Mouse (Mus musculus) layer of hippocampus, adult 8-10 months (tissue): ENCODE data around the gene Ddah2. TPM values are rescaled to one million over a fixed set of nuclear protein-coding genes. Genes with fewer than 3 reads are reported as not detected.
"Not testable (repeated sequence)": the region's sequence is repeated elsewhere in the genome, so short reads cannot be mapped to it uniquely, and the experiment has no call there.

Experiments
- DNase-seq, 2 experiments: peaks; one replicate each; pipeline ENCODE4 v3.0.0; 2022; ENCODE audit warnings: low spot score in 2 of 2
- total RNA-seq, 4 experiments: library from RNA; stranded (reverse); gene quantifications; 2 replicates each; pipeline ENCODE4 v1.2.4; 2022

The Ddah2 gene
- total RNA-seq, 4 experiments from 2014 or later: 8.8 to 20.3 (median 14.9) TPM

DNA sequence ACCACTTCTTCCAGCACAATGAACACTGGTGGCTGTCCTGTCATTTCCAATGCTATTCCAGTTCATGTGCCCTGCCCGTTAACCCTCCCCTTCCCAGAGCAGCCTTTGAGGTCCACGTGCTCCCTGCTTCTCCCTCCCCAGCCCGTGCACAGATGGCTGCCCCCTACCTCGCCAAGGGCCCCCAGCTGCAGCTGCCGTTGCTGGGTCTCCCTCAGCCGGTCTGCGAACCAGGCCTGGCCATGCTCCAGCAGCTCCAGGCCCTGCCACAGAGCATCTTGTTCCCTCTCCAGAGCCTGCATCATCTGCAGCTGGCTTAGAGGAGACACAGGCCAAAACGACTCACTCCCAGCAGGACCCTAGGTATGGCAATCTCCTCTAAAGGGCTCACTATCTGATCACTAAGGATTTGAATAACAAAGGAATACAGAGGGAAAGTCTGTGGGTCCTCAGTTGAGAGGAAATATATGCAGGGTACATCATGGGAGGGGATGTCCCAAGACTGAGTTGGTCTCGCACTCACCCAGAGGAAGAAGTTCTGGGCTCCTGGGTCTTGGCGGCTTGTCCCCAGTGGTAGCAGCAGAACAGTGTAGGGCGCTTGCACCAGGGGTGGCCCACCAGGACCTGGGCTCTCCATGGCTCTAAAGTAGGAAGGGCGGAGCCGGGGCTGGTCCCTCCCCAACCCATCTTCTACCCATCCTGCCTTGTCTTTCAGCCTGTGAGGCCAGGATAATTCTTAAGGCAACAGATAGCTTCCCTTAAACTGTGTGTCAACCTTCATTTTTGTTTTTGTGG is 31.4 kb upstream of the Ddah2 start, which contains the start of gene Sapcd1:
TSS of gene Sapcd1 (minus strand) at position 740 of the 792 bp plus-strand sequence.
- DNase-seq: peak in 1 of 2 experiments; percentile 38

DNA sequence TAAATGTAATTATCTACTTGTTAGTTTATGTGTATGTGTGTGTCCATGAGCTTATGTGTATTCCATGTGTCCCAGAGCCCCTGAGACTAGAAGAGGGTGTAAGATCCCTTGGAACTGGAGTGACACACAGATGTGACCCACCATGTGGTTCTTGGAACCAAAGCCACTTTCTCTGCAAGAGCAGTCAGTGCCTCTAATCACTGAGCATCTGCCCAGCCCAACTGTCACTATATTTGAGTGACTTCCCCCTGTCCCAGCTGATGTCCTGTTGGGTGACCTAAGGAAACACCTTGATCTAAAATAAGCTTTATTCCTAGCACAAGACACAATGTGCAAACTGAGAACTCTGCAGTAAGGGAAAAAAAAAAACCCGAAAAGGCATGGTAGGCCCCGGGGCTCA is 30.5 kb upstream of the Ddah2 start:
- no peak for DNase-seq

DNA sequence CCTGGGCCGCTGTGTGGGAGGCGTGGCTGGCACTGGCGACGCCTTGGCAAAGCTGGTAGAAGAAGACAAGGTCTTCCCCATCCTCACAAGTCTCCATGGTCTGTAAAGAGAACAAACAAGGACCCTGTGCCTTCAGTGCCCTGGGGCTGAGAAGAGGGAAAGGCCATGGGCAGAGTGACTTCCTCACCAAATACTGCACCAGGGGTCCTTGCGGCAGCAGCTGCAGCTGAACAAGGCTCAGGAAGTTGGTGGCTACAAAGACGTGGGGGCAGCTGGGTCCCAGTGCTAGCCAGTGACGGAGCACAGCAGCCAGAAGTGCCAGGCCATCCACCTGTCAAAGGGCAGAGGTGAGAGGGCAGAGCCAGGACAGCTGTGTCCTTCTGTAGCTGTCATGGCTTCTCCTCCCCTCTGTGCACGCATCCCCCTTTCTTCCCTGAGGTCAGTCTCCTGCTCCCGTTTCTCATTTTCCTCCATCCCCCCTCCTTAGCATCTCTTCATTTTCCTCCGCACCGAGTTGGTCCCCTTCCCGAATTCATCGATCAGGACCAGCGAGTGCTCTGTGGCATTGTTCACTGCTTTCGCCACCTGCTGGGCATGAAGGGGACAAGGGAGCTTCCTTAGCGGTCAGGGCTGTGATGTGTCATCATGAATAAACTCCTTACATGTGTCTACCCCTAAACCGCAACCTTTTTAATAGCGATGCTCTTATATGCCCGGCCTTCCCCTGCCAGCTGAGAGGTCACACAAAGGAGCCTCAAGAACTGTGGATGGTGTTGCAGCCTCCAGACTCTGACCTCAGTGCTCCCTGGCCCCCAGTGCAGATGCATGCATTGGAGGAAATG is 28.9 kb upstream of the Ddah2 start:
- no peak for DNase-seq

DNA sequence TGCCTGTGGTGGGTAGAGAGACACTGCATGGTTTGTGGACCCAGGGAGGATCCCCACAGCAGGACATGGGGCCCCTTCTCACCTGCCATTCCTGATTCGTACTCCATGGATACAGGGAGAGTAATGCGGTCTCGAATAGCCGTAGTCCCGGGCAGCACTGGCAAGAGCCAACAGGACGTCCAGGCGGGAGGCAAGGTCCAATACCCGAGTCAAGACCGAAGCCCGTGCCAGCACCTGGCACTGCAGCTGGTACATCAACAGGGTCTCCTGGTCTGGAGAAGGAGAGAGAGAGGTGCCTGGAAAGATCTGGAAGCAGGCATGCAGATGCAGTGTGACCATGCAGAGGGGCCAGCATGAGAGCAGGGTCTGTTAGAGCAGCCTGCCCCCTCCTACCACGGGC is 27.6 kb upstream of the Ddah2 start:
- no peak for DNase-seq

DNA sequence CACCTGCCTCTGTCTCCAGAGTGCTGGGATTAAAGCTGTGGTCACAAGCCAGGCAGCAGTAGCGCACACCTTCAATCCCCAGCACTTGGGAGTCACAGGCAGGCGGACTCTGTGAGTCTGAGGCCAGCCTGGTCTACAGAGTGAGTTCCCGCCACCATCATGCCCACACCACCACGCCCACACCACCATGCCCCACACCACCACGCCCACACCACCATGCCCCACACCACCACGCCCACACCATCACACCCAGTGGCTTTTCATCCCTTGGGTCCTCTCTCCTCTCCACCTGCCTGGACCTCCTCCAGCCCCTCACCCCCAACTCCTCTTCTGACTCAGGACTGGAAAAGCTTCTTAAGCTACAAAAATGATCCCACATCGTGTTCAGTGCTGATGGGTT is 27.0 kb upstream of the Ddah2 start:
- no peak for DNase-seq

DNA sequence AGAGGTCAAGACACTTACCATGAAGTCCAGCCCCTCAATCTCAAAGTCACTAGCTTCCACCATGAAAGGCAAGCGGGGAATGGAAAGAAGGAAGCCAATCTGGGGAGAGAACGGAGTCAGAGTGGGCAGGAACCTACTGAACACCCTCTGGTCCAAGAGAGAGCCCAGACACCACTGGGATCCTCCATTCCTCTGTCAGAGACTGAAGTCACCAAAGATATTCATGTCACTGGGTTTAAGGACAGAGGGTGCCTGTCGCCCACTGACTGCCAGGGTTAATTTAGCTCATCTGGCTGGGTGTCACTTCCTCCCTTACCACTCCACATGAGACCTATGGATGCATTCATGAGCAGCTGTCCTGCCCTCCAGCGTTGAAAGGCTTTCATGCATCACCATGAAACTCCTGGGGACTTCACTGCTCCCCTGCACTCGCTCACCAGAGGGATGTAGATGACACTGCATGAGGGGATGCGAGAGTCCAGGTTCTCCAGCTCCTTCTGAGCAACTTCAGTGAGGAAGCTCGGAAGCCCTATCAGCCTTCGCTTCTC is 26.4 kb upstream of the Ddah2 start:
- no peak for DNase-seq

DNA sequence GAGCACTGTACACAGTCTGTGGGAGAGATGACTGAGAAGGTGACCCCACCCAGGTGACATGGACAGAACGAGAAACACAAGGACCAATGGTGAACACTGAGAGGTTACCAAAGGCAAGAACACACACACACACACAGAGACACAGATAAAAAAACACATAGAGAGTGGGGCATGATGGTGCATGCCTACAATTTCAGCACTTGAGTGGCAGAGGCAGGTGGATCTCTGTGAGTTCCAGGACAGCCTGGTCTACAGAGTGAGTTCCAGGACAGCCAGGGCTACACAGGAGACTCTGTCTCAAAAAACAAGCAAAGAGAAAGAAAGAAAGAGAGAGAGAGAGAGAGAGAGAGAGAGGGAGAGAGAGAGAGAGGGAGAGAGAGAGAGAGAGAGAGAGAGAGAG is 25.1 kb upstream of the Ddah2 start:
- DNase-seq: not testable (repeated sequence)

DNA sequence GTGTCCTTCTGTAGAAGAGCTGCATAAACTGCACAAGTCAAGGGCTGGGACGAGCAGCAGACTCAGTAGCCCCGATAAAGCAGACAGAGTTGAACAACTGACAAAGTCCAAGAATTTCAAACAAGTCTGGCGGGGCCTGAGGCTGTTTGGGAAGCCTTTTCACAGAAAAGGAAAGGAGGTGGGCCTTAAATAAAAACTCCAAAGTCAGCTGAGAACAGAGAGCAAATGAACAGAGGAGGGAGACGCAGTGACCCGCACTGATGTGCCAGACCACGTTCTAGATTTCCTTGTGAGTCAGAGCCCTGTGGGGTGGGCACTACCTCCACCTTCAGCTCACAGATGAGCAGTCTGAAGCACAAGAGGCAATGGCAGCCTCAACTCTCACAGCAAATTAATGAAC is 23.9 kb upstream of the Ddah2 start:
- no peak for DNase-seq

DNA sequence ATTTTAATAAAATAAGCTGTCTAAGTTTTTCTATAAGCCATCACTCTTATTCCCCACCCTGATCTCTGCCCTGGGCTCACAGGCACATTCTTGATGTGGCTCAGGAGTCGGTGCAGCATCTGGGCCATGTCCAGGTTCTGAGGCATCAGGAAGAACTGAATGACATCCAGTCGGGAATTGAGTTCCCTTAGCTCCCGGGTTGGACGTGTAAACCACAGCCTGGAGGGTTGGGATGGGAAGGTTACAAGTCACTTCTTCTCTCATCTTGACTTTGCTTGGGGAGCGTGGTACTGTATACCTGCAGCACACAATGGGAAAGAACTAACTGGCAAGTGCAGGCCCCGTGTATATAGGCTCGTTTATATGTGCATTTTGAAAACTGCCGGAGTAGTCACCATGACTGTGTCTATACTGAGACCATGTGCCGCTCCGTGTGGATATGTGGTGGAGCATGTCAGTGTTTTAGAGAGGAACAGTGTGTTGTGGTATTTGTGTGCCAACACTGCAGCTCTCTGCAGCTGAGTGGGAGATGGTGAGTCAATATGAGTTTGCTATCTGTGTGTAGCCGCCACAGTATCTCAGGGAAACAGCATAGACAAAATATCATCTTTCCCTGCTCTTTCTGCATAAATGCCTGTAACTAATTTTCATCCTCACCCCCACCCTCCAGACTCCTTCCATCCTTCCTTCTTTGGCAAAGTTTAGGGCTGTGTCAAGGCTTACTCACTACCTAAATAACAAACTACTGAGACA is 19.5 kb upstream of the Ddah2 start:
- peak; percentile 53 to 62 for DNase-seq

DNA sequence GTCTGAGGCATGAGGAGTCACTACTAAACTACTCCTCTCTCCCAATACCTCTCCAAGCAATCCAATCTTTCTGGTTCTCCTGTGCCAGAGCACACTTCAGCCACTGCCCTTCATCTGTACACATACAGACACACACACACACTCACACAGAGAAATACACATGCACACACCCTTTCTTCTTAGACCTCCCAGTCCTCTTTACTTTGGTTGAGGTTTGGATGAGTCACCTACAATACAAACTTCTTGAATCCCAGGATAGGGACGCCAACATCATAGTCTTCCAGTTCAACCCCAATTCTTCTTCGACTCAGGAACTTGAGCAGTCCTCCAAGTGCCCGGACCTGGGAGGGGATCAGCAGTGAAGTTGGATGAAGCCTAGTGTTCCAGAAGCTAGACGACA is 15.0 kb upstream of the Ddah2 start:
- no peak for DNase-seq

DNA sequence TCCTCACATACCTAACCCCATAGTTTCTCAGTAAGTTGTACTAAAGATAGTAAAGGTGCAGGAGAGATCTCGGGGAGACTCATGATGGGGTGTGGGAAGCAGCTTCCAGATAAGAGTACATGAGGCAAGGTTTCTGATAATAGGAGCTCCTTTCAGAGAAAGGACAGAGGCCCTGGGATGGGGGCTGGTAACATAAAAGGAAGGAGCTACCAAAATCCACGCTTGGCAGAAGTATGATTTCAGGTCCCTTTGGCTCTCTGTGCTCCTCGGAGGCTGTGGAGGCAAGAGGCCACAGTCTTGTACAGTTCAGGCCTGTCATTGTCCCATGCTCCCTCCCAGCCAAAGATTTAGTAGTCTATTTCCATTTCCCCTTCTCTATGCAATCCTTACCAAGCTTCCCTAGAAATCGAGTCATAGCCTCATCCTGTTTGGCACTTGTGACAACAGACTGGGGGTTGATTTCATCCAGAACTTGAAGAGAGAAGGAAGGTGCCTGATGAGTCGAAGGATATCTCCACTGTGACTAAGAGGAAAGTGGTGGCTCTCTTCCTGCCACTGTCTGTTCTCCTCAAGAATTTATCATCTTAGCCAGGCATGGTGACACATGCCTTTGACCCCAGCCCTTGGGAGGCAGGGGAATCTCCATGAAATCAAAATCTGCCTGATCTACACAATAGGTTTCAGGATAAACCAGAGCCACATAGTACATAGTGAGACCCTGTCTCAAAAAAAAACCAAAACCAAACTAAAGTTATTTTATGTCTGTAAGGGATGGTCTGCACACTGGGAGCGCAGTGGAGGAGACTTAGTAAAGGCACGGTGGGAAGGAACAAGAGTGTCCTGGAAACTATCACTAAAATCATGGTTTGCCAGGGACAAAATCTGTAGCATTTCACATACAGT is 13.7 kb upstream of the Ddah2 start:
- DNase-seq: no peak

DNA sequence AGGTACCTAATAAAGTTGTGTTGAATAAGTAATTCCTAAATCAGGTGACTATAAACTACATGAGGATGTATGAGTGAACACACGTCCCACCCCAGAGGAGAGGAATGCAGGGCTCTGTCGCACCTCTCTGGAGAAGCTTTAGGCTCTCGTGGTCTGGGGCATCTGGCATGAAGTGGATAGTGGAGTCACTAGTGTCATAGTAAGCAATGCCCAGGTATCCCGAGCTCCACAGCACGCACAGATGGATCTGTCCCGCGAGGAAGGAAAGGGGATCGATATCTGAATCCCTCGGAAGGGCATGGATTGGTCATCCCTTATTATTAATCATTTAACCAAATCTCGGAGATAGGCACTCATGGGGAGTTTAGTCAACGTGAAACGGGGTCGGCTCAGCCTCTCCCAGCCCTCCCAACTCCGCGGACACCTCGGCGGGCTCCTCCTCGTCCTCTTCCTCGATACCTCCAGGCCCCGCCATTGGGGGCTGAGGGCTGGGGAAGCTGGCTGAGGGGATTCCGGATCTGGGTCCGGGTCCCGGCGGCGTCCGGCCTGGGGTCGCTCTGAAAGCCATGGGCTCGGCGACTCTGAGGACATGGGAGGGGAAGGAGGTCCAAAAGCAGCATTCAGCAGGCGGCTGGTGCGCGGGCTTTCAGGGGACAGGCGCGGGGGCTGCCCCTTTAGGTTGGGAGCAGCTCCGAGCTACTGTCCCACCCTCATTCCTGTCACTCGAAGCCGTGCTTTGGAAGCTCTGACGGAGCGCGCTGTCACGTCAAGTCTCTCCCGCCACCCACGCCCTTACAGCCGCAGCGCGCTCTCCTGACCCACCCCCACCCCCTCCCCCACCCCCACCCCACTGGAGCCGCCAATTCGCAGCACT is 12.8 kb upstream of the Ddah2 start:
- no peak for DNase-seq

DNA sequence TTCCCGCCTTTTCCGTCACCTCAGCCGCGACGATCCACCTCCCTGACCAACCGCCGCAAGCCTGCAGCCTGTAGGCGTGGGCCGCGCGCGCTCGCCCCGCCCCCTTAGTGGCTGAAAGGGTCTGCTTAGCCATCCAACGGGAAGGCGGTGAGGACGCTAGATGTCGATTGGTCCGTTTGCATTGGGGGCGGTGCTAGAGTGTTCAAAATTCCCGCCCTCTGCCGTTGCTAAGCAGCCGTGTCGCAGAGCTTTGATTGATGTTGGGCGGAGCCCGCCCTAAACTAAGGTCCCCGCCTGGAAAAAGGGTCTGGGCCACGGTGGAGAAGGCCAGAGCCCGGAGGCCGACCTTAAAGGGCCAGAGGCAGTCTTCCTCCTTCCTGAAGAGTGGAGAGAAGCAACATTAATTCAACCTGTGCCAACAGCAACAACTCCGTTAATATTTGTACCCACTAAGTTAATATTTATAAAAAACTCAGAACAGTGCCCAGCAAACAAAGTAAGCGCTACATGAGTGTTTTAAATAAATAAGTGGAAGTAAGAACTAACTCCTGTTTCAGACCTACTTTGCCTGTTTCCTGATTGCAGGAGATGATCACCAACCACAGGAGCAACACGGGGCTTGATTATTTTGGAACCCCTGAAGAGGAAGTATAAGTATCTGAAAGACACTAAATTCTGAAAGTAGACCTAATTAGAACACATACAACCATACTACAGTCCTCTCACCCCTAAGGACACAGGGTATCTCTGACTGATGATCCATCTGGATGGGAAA is 12.0 kb upstream of the Ddah2 start, which contains the start of gene Msh5:
TSS of gene Msh5 (minus strand) at position 65 of the 775 bp plus-strand sequence.
- DNase-seq: peak; percentile 90 to 94

DNA sequence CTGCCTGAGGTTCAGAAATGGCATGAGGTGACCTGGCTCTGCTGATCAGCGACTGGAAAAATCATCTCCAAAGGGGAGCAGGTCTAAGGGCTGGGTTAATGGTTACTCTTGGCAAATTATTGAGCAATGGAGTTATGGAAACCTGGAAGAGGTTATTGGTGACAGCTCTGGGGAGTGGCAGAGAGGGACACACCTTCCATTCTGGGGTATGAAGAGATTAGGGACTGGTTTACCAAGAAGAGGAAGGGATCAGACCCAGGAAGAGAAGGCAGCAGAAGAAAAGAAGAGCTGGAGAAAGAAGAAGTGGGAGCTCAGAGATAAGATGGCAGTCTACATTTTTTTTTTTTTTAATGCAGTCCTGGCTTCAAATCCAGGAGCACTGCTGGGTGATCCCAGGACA is 11.1 kb upstream of the Ddah2 start:
- DNase-seq: no peak

DNA sequence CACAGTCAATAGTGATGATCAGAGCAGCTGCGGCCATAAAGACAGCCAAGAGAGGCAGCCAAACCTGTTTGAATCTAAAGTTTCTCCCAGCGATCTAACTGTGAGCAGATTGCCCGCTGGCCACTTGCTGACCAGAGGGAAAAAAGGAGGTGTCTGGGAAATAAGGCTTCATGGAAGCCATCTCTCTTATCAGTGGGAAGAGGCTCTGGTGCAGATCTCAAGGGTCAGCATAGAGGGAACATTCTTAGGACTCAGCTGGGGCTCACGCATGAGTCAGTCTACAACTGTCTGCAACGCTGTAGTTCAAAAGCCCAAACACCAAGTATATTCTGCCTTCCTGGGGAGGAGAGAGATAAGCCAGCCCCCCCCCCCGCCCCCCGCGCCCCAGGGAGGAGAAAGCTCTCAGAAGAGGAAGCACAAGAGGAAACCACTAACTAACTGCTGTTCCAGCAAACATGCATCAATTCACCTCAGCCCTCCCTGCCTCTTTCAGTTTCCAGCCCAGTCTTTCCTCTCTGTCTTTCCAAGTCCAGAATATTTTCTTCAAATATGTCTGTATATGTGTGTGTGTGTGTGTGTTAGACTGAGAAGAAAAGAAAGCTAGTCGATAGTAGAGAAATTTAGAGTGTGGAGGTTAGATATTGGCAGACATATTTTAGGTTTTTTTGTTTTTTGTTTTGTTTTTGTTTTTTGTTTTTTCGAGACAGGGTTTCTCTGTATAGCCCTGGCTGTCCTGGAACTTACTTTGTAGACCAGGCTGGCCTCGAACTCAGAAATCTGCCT is 10.5 kb upstream of the Ddah2 start:
- no peak for DNase-seq

DNA sequence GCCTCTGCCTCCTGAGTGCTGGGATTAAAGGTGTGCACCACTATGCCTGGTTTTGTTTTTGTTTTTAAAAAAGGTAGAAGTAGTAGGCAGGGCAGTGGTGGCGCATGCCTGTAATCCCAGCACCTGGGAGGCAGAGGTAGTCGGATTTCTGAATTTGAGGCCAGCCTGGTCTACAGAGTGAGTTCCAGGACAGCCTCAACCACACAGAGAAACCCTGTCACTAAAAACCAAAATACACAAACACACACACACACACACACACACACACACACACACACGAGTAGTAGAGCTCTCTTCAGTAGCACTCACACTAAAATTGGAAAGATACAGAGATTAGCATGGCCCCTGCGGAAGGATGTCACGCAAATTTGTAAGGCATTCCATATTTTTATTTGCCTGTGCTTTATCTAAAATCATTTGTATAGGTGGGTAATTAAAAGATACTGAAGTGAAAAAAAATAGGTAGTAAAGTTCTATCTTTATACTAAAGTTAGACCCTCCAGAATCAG is 9.8 kb upstream of the Ddah2 start:
- no peak for DNase-seq

DNA sequence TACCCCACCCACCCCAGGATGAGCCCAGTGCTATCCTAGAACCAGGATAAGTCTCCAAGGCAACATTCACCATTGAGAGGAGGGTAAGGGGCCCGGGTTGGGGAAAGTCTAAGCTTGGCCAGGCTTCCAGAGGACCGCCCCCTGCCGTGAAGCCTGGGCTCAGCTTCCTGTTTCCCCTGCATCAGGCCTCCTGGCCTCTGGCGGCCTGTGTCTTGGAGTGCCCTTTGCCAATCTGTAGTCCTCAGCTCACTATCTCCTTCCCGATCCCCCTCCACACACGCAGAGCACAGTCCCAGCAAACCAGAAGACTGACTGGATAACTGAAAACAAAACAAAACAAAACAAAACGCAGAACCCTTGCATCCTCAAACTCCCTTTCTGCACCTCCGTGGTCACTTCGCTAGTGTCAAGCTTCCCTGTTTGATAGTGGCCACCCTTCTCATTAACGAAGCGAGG is 9.2 kb upstream of the Ddah2 start, which contains the start of gene Clic1:
TSS of gene Clic1 (plus strand) at position 406 of the 456 bp plus-strand sequence.
- DNase-seq: no peak
